Mouse (Mus musculus) gastrocnemius, postnatal 4 days (tissue): Measurements from ENCODE around the gene Prelp. TPM values are rescaled to one million over a fixed set of nuclear protein-coding genes. Genes with fewer than 3 reads are reported as not detected.
A peak's percentile ranks its signal among the peaks of the same experiment; 100 is the strongest.

Experiments used
- DNase-seq, 2 experiments: peaks; one replicate each; pipeline ENCODE4 v3.0.0; 2021 to 2022; ENCODE audit warnings: low spot score in 2 of 2, mixed read lengths in 2 of 2
- total RNA-seq, 2 experiments: library from RNA; stranded (reverse); gene quantifications; 2 replicates each; pipeline ENCODE4 v1.2.3; 2021

The Prelp gene
- total RNA-seq, 2 experiments from 2014 or later, result 25.2 to 27.4 TPM

DNA sequence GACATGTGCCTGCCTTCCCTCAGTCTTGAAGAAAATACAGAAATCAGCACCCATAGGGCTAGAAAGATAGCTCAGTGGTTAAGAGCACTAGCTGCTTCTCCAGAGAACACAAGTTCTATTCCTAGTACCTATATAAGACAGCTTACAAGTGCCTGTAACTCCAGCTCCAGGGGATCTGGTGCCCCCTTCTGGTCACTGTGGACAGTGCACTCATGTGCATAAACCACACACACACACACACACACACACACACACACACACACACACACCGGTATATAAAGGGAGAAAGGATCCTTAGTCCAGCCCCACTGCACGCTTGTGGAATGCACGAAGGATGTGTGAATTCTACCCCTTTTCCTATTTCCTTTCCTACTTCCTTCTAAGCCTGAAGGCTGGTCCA, 15.0 kb upstream of the Prelp start:
- no peak for DNase-seq

DNA sequence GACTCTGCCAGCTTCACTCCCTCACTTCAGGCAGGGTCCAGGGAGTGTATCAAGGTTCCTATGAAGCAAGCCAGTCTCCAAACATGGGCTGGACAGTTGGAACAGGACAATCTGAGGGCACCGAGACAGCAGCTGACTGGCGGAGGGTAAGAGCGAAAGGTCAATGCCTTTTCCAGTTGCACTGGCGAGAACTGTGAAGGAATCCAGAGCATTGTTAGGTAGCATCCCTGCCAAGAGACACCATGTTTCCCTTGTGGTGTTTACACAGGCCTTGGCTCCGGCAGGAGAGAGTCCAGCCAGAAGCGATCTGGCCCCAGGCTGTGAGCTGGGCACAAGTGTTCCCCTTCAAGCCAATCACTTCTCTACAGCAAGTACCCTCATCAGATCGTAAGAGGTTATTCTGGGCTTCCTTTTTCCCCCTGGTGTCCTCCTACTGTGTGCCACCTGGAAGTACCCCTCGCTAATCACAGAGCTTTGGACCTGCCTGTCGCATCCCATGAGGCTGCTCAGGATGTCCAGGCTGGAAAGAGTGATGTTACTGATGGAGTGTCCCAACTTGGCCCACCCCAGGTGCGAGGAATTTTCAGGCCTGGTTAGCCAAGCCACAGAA, 13.2 kb upstream of the Prelp start:
- DNase-seq, result peak in 1 of 2 experiments; percentile 29

DNA sequence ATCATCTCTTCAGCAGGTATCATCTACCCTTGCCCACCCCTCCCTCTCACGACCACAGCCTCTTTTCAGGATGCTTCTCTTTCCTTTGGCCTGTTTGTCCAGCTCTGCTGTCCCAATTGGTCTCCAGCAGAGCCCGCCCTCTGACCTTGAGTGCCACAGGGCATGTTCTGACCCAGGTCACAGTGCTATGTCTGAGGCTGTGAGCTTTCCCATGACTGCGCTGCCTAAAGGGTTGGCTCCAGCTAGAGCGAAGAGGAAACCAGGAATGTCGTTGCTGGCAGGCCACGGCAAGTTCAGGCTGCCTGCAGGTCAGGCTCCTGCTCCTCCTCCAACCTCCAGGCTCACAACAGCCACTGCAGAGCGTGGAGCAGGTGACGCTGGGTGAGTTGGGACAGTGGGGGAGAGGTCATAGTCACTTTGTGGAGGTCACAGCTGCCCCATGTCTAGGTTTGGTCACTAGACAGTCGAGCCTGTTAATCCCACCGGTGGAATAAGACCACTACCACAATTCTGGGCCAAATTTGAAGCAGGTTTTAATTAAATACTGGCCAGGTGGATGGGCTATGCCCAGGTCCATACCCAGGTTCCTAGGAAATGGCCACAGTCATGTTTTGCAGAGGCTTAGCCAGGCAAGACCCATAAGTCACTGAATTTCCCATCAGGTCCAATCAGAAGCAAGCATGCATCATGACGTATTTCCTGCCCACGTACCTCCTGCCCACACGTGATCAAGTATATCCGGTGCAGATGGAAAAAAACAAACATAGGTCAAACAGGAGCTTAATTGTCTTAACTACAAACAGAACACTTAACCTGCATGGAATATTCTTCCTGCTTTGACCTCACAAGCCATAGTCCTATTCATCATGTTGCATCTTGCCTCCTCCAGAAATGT, 12.3 kb upstream of the Prelp start:
- DNase-seq, result no peak

GRCm38 (mm10) chr1:133929980-133930379, 8.8 kb upstream of the Prelp start:
- no peak for DNase-seq

- no peak for DNase-seq
Observed at GRCm38 (mm10) chr1:133925223-133925622, 4.0 kb upstream of the Prelp start.

- no peak for DNase-seq
Observed at GRCm38 (mm10) chr1:133924141-133924875, 3.1 kb upstream of the Prelp start.

DNA sequence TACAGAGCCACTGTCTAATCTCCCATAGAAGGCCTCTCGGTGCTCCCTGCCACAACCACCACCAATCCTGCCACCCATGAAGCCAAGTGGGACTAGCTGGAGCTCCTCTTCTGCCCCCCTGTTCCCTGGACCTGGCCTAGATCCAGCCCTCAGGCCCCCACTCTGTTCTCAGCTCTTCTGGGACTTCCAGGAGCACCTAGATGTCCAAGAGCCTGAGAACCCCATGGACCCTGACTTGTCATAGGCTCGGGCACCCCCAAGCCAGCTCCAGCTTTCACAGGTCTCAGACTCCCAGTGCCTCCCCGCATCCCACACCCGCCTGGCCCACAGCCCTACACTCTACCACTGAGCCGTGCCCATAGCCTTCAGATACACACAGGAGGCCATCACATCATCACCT, 1.9 kb upstream of the Prelp start:
- no peak for DNase-seq

- DNase-seq, result no peak
Observed at GRCm38 (mm10) chr1:133920876-133921275, 338 bp downstream of the Prelp start.

GRCm38 (mm10) chr1:133920401-133920800, 813 bp downstream of the Prelp start:
- DNase-seq, result no peak

- no peak for DNase-seq
Observed at GRCm38 (mm10) chr1:133918088-133918470, 3.1 kb downstream of the Prelp start.

DNA sequence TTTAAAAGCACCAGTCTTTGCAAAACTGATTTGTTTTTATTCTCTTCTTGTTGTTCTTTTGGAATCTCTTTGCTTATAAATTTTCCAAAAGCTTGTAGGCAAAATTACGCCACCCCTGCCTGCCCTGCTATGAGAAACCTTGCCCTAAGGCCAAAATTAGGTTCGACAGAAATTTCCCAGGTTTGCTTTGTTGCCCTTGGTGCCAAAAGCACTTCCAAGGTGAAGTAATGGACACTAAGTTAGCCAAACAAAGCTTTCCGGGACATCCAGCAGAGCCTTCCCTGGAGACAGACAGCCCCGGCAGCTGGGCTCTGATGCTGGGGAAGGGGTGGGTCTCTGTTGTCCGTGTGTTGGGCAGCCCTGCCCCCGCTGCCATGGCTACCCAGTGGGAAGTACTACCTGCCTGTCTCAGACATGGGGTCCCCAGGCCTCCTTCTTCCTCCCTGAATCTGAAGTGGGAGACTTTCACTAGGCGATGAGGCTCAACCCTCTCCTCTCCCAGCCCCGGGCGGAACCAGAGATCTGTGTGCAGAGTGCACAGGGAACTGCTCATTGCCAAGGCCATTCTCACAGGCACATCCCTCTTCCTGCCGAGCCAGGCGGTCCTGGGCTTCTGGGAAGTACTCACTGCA, 3.6 kb downstream of the Prelp start:
- peak in 1 of 2 experiments; percentile 53 for DNase-seq

- peak in 1 of 2 experiments; percentile 66 for DNase-seq
Observed at GRCm38 (mm10) chr1:133915723-133916355, 5.4 kb downstream of the Prelp start.

GRCm38 (mm10) chr1:133915115-133915514, 6.1 kb downstream of the Prelp start:
- no peak for DNase-seq

GRCm38 (mm10) chr1:133913018-133913417, 8.2 kb downstream of the Prelp start:
- no peak for DNase-seq

DNA sequence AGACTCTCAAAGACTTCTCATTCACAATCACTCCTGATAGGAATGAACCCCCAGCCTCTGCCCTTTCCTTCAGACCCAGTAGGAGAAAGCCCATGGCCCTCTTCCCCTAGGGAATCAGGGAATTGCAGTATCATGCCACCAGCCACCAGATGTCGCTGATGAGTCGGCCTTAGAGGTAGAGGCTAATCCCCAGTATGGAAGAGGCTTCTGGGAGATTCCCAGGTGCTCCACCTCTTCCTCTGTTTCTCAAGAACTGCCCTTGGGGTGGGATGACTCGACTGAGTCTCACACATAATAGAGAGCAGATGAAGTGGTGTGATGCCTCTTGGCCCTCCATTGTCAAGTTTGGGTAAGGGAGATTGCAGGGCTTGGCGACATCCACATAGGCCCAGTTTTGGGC, 9.8 kb downstream of the Prelp start:
- DNase-seq, result peak; percentile 59 to 66

DNA sequence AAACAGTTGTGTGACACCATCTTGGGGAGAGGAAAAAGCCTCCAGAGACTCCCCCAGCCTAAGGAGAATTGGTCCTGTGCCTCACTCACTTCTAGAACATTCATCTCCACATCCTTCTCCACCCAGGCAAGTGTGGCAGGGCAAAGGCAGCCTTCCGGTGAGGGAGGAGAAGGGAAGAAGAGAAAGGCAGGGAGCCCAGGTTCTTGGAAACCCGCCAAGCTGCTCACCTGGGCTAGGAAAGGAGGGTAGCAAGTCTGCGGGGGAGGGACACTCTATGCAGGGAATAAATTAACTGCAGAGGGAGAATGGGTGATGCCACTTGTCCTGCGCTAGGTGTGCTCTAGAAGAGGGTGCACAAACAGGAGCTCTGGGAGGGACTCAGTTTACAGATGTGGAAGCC, 10.2 kb downstream of the Prelp start:
- no peak for DNase-seq

DNA sequence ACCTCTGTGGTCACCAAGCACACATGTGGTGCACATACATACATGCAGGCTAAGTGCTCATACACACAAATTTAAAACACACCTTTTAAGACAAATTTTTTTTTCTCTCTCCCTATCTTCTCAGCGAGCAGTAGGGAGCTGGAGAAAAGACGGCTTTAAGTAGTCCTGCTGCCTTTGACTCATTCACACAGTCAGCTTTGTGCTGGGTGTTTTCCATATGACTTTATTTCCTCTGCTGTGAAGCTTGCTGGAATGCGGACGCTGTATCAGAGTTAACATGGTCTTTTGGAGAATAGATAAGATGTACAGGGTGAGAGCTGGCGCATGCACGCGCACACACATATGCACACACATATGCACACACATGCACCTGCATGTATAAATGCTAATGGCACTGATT, 11.1 kb downstream of the Prelp start:
- DNase-seq, result no peak

DNA sequence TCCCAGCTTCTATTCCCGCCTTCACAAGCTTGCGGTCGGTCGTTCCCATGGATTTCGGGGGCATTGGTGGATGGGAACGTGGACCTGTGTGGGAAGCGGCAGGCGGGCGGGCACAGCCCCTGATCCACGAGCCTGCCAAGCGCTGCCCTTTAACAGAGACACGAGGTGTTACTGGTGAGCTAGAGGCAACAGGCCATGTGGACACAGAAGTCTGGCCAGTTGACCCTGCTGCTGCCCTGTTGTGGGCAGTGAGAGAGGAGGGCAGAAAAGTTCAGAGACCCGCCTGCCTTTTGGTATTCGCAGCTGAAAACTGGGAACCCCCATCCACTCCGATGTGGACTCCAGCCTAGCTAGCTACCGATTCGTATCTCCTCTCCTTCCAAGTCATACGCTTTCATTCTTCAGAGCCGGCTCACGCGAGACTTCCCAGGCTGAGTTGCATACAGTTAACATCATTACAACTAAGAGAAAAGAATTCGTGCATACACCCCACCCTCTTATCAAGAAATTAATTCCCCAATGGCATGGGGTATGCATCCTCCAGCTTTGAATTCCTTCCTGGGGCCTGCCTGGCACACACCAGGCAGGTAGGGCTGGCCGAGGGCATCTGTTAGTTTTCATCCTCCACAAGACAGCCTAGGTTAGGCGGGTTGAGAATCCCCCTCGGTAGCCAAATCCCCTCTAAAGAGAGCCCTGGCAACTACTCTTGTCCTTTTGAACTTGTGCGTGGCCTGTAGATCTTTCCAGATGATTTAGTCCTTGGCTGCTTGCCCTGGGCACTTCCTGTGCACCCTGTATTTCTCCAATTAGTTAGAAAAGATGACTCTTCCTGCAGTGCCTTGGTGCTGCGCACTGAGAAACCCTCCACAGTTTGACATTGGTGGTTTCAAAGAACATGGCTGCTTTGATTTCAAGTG, 12.3 kb downstream of the Prelp start:
- peak in 1 of 2 experiments; percentile 48 for DNase-seq

GRCm38 (mm10) chr1:133907949-133908658, 13.1 kb downstream of the Prelp start, which contains the start of gene Optc:
TSS of gene Optc (minus strand) at chr1:133907999.
- peak in 1 of 2 experiments; percentile 51 for DNase-seq
